In genomic region chr10:53468293-53468545, GRCm38 (mm10) we compare ENCODE assay signal across 21 mouse cellular contexts.
"Had no signal": no experiment of that assay in that cellular context is flagged by ENCODE, and none has a peak within 500 bp of the region (broad histone marks: within the 10 kb centered on the region; RNA-seq: fewer than 3 reads in every experiment).

No protein-coding gene starts in this region.

- H3K27me3 ChIP-seq: limb, embryonic 13.5 days; liver, embryonic 12.5 days; liver, embryonic 15.5 days; midbrain, embryonic 12.5 days; midbrain, embryonic 15.5 days; neural tube, embryonic 13.5 days; stomach, embryonic 15.5 days had no signal

- DNase-seq: kidney, adult 2 months; kidney, postnatal 25 days; layer of hippocampus, adult 9-11 months; liver; lung, embryonic 14.5 days; retina, postnatal 1 day; right cerebral cortex, postnatal 25 days; spleen, adult 18-20 months; thymus, postnatal 25 days had no signal

- H3K36me3 ChIP-seq: limb, embryonic 10.5 days; limb, embryonic 13.5 days; liver, embryonic 12.5 days; liver, embryonic 15.5 days; midbrain, embryonic 12.5 days; midbrain, embryonic 15.5 days; neural tube, embryonic 13.5 days; stomach, embryonic 15.5 days had no signal

- H3K4me3 ChIP-seq: layer of hippocampus, adult 2 months; limb, embryonic 10.5 days; limb, embryonic 13.5 days; liver, embryonic 12.5 days; liver, embryonic 15.5 days; midbrain, embryonic 12.5 days; midbrain, embryonic 15.5 days; neural tube, embryonic 13.5 days; stomach, embryonic 15.5 days had no signal

- H3K9me3 ChIP-seq: liver, embryonic 15.5 days; stomach, embryonic 15.5 days had no signal

- H3K9ac ChIP-seq: limb, embryonic 13.5 days; liver, embryonic 12.5 days; liver, embryonic 15.5 days; lung, embryonic 14.5 days; midbrain, embryonic 12.5 days; midbrain, embryonic 15.5 days; neural tube, embryonic 13.5 days; stomach, embryonic 15.5 days had no signal

- ATAC-seq: intestine, postnatal 0 days; liver, embryonic 12.5 days; midbrain, embryonic 15.5 days had no signal

- H3K27ac ChIP-seq: kidney, postnatal 0 days; limb, embryonic 10.5 days; limb, embryonic 13.5 days; liver, embryonic 12.5 days; liver, embryonic 15.5 days; macrophage; midbrain, embryonic 12.5 days; midbrain, embryonic 15.5 days; neural tube, embryonic 13.5 days; stomach, embryonic 15.5 days had no signal

- H3K4me1 ChIP-seq: limb, embryonic 10.5 days; limb, embryonic 13.5 days; liver, embryonic 12.5 days; liver, embryonic 15.5 days had no signal

- H3K4me2 ChIP-seq: limb, embryonic 13.5 days; liver, embryonic 12.5 days; liver, embryonic 15.5 days; lung, embryonic 14.5 days; midbrain, embryonic 12.5 days; midbrain, embryonic 15.5 days; neural tube, embryonic 13.5 days; stomach, embryonic 15.5 days had no signal
